Mouse (Mus musculus) fat pad, adult 2 months (tissue): Measurements from ENCODE around the gene Il17rc.
A peak's percentile ranks its signal among the peaks of the same experiment; 100 is the strongest.

Experiments used
- DNase-seq: peaks from one replicate; pipeline ENCODE4 v3.0.0-alpha.2; 2011; ENCODE audit warnings: low read depth, low spot score; ENCODE audit errors: extremely low read depth

Gene Il17rc

DNA sequence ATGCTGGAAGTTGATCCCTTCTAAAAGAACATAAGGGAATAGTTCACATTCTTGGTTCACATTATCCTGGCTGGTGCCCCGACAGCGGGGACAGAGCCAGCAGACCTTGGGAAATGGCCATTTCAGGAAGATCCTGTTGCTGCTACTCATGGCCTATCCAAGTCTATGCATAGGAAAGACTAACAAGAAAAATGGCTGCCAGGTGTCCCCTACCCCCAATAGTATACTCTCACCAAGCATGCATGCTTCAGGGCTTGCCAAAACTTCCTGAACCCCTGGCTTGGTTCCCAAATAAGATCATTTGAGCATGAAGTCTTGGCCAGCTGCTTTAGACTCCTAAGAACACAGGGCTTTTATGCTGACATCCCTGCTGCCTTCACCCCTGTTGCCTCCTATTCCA is 19.4 kb upstream of the Il17rc start:
- DNase-seq, result no peak

DNA sequence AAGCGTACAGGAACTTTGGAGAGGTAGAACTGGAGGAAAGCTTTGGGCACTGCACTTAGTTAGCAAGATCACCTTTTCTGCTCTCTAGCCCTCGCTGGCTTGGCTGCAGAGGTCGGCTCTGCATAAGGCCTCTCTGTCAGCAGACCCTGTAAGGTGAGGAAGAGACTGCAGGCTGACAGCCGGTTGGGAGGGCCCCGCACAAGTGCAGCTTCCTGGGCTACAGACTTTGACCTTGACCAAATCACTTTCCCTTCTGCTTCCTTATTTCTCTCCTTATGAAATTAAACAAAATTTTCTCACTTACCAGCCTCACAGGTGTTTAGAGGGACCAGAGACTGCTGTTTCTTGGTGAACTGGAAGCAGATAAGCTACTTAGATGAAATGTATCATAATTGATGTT is 16.2 kb upstream of the Il17rc start:
- DNase-seq, result no peak

DNA sequence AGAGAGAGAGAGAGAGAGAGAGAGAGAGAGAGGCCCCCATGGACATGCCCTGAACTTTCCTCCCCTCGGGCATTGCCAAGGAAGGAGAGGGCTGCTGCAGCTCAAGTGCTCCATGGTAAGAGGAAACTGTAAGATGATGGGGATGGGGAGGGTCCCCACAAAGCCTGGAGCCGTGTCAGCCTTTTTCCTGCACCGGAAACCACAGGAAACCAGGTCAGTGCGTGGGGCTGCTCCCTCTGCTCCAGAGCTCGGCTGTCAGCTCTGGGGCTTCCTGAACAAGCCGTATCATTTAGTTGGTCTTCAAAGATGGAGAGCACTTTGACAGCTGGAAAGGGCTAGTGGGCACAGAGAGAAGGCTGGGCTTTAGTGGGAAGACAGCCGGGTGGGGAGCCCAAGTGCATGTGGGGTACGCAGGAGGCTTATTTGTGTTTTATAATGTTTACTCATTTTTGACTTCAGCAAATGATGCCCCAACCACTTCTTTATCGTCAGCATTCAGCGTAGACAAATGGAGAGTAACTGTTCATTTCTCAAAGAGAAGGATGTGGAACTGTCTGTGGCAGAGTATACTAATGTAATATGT is 13.2 kb upstream of the Il17rc start, which contains the start of gene Il17re:
Il17re (plus strand) TSS at position 533 of the 583 bp plus-strand sequence.
- no peak for DNase-seq

DNA sequence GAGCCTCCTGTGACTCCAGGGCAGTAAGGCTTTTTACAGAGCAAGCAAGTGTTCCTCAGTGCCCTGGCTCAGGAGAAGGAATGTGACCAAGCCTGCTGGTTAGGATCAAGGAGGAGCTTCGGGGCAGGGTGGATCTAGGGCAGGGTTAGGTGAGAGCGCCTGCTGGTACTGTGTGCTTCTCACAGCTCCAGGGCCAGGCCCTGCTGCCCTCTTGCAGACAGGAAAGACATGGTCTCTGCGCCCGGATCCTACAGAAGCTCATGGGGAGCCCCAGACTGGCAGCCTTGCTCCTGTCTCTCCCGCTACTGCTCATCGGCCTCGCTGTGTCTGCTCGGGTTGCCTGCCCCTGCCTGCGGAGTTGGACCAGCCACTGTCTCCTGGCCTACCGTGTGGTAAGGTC is 12.6 kb upstream of the Il17rc start:
- DNase-seq, result no peak

DNA sequence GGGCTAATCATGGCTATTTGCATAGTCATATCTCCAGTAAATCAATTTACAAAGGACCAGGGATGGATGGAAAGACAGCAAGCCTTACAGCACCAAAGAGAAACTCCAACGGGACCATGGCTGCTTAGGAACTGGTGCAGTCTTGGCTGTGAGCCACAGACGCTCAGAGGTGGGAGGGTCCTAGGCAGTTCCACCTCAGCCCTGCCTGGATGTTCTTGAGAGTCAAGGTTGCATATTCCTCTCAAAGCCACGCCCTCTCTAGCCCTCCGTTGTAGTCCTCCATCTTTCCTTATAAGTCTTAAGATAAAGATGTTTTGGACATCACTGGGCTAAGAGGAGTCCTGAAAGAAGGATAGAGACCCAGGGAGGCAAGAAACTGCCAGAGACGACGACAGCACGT is 7.2 kb upstream of the Il17rc start:
- DNase-seq, result no peak

DNA sequence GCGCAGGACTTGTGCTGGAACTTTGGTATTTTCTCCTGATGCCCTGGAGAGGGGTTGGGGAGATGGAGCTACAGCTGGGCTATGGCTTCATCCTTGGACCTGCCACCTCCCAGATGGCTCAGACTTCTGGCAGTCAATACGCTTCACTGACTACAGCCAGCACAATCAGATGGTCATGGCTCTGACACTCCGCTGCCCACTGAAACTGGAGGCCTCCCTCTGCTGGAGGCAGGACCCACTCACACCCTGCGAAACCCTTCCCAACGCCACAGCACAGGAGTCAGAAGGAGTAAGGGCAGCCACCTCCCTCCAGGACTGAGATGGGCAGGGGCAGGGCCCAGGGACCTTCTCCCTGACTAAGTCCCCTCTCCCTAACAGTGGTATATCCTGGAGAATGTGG is 5.6 kb upstream of the Il17rc start:
- no peak for DNase-seq

DNA sequence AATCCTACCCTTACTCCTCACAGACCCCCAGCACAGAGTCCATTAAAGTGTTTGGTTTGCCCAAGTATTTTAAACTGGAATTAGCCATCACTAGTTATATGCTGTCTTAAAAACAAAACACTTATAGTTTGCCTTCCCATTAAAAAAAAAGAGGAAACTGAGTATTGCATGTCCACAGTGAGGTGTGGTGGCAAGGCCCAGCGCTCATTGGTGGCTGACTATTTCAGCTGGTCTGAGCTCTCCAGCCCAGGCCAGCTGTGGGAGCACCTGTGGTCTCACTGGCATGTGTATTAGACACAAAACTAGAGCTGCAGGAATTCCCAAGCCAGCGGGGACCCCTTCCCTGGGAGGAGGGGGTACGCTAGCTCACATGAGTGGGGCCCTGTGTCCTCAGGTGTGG is 2.7 kb upstream of the Il17rc start:
- no peak for DNase-seq

DNA sequence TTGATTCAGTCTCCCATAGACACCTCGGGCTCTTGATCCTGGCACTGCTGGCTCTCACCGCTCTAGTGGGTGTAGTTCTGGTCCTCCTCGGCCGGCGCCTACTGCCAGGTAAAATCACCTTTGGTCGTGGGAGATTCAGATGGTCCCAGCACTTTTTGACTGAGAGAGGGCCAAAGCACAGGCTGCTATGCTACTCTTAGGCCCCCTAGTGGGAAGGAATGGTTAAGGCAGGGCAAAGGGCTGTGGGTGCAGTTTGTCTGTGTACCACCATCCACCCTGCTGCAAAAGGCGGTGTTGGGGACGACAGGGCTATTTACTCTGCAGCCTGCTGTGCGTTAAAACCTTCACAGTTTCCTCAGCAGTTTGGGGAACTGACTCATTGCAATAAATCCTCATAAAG is 2.2 kb upstream of the Il17rc start:
- no peak for DNase-seq

DNA sequence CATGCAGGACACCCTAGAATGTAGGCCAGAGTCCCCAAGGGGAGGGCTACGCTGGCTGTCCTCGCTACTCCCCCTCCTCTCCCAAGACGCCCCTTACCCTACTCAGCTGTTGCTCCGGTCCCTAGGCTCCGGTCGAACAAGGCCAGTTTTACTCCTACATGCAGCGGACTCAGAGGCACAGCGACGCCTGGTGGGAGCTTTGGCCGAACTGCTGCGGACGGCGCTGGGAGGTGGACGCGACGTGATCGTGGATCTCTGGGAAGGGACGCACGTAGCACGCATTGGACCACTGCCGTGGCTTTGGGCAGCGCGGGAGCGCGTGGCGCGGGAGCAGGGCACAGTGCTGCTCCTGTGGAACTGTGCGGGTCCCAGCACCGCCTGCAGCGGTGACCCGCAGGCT is 1.8 kb upstream of the Il17rc start:
- no peak for DNase-seq

DNA sequence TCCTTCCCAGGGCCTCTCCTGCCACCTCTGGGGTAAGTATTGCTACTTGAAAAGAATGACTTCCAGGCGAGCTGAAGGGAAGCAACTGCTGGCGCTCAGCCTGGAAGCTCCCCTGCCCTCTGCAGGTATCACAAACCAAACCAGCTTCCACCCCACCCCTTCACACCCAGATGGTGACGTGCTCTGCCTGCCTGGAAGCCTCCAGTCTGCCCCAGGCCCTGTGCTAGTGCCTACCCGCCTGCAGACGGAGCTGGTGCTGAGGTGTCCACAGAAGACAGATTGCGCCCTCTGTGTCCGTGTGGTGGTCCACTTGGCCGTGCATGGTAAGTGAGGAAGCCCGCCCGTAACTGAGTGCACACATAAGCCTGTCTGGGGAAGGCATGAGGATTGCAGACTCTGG is 834 bp downstream of the Il17rc start:
- no peak for DNase-seq

DNA sequence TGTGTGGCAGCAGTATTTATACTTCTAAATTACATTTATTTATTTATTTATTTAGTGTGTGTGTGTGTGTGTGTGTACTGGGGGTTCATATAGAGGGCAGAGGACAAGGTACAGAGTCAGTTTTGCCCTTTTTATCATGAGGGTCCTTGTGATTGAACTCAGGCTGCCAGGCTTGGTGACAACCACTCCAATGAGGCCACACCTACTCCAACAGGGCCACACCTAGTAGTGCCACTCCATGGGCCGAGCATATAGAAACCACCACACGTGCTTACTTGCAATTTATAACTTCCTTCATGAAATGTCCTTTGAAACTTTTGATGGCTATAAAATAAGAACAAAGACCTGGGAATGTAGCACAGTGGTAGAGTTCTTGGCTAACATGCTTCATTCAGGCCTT is 2.0 kb downstream of the Il17rc start:
- DNase-seq, result no peak

DNA sequence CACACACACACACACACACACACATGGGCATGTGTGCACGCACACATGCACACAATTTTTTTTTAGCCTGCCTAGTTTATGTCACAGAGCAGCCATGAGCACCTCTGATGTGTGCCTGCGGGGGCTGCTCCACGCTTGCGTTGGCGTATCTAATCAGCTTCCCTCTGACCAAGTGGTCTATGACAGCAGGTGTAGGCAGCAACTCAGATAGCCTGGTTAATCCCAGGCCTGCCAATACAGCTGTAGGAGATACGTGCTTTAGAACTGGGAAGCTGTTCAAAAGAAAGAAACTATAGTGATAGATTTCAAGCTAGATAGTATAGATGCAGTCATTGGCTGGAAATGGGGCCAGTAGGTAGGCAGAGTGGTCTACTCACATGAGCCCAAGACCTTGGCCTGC is 2.5 kb downstream of the Il17rc start:
- no peak for DNase-seq

DNA sequence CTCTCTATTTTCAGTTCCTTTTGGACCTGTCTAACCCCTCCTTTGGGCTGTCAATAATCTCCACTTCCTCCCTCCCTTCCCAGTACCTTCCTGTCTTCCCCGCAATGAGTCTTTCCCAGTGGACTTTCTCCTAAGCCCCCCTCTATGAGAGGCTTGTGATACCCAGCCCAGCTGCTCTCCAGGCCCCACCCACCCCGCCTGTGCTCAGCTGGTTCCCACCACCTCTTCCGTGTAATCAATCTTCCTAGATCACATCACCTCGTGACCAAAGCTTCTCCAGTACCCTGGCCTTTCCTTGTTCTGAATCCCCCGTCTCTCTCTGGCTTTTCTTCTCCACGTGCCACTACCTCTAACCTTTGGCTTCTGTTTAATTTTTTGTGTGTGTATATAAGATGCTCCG is 6.1 kb downstream of the Il17rc start:
- DNase-seq, result no peak

DNA sequence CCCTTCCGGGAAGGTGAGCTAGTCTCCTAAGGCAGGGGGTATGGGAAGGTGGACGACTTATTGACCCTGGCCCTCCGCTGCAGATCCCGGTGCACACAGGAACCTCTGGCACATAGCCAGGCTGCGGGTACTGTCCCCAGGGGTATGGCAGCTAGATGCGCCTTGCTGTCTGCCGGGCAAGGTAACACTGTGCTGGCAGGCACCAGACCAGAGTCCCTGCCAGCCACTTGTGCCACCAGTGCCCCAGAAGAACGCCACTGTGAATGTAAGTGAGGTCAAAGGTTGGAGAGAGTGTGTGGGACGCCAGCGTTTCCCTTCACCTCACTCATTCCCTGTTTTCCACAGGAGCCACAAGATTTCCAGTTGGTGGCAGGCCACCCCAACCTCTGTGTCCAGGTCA is 7.7 kb downstream of the Il17rc start:
- no peak for DNase-seq

DNA sequence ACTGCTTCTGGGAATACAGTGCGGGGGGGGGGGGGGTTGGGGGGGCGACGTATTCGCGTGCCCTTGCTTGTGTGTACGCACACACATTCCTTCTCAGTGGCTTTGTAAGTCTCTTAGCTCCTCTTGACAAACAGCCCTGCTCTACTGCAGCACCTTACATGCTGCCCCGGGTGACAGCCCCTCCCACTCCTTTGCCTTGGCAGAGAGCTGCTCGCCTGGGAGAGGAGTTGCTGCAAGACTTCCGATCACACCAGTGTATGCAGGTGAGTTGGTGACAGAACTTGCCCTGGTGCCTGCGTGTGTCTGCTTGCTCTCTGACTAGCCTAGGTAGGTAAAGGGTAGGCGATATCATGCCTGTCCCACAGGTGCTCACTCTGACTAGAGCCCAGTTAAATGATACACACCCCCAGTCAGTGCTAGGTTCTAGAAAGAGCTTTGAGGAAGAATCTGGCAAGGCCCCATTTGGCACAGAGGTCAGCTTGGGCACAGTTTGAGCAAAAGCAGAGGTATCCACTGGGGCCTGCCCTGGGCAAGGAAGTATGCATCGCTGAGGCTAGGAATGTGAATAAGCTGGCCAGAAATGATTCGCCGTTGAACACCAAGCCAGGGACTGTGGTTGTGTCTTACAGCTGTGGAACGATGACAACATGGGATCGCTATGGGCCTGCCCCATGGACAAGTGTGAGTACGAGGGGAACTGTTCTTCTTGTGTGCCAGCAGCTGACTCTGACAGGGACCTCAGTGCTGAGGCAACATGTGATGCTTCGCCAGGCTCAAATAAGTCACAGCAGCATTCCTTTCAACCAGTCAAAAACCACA is 9.5 kb downstream of the Il17rc start:
- DNase-seq, result peak; percentile 99

DNA sequence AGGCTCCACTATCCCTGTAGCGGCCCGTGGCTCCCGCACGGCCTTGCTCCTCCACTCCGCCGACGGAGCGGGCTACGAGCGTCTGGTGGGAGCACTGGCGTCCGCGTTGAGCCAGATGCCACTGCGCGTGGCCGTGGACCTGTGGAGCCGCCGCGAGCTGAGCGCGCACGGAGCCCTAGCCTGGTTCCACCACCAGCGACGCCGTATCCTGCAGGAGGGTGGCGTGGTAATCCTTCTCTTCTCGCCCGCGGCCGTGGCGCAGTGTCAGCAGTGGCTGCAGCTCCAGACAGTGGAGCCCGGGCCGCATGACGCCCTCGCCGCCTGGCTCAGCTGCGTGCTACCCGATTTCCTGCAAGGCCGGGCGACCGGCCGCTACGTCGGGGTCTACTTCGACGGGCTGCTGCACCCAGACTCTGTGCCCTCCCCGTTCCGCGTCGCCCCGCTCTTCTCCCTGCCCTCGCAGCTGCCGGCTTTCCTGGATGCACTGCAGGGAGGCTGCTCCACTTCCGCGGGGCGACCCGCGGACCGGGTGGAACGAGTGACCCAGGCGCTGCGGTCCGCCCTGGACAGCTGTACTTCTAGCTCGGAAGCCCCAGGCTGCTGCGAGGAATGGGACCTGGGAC is 11.4 kb downstream of the Il17rc start:
- no peak for DNase-seq

DNA sequence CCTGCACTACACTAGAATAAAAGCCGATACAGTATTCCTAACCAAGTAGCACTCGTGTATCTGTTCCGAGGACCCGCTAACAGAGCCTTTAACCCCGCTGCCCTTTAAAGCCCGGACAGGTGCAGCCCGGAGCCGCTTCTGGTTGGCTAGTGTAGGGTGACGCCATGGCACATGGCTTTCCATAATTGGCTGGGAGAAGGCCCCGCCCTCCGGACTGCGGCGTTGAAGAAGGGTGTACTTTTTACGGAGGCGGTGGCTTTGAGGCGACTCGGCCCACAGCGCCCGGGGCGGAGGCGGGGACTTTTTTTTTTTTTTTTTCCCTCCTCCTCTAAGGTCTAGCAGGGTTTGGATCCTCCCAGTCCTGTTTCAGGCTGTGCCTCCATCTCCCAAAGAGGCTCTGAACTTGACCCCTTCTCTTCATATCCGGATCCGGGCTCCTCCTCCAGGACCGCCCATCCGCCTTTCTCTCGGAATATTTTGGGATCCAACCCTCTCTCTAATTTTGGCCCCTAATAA is 11.9 kb downstream of the Il17rc start, which contains the start of gene Creld1:
Creld1 (plus strand) TSS at position 198 of the 516 bp plus-strand sequence.
- DNase-seq, result peak; percentile 85

DNA sequence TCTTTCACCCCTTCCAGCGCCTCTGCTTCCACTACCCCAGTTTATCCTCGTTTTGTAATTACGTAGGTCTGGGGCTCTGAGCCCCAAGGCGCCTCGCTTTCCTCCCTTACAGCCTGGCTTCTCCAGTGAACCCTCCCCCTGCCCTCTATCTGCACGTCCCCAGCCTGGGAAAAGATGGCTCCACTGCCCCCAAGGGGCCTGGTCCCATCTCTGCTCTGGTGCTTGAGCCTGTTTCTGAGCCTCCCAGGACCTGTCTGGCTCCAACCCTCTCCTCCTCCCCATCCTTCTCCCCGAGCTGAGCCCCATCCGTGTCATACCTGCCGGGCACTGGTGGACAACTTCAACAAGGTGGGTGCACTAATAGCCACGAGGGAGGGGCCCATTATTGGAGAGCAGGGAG is 12.5 kb downstream of the Il17rc start:
- DNase-seq, result no peak

DNA sequence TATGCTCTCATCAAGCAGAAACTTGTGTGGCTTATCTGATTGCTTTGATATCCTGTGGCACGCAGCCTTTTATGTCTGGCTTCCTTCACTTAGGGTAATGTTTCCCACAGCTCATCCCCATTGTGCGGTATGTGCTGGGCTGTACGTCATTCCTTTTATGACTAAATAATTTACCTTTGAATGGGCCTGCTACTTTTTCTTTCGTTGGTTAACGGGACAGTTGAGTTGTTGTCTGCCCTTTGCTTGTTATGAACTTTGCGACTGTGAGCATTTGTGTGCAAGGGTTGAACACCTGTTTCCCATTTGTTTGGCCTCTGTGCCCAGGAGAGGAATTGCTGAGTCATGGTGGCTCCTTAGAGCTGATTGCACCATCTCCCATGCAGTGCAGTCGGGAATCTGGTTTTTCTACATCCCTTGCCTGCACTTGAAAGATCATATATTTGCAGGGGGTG is 15.9 kb downstream of the Il17rc start:
- peak; percentile 80 for DNase-seq

DNA sequence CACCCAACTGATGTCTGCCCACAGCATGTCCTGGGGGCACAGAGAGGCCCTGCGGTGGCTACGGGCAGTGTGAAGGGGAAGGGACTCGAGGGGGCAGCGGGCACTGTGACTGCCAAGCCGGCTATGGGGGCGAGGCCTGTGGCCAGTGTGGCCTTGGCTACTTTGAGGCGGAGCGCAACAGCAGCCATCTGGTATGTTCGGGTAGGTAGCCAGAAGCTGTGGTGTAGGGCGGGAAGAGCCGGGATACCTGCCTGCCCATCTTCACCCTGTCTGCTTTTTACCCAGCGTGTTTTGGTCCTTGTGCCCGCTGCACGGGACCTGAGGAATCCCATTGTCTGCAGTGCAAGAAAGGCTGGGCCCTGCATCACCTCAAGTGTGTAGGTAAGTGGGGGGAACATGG is 18.2 kb downstream of the Il17rc start:
- DNase-seq, result no peak

DNA sequence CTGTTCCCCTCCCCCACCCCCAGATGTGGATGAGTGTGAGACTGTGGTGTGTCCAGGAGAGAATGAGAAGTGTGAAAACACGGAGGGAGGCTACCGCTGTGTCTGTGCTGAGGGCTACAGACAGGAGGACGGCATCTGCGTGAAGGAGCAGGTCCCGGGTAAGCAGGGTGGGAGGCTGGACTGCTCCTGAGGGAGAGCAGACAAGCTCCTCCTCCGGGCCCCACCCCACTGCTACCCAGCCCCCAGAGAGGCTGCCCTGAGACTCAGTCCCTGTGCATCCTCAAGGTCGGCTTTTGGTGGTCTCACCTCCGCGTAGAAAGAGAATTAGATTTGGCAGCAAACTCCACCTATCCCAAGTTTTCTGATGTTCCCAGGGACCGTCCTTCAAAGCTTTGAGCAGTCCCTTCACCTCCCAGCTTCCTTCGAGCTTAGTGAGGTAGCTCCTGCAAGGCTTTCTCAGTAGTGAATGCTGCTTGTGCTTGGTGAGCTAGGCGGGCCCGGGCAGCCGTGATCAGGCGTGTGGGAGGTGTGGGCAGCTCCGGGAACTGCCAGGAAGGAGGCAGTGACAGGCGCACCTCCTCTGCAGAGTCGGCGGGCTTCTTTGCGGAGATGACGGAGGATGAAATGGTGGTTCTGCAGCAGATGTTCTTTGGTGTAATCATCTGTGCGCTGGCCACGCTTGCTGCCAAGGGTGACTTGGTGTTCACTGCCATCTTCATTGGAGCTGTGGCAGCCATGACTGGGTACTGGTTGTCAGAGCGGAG is 21.1 kb downstream of the Il17rc start:
- no peak for DNase-seq
